In genomic region chr8:89993743-89994142, GRCm38 (mm10) we compare ENCODE assay signal across 19 mouse cellular contexts.
A peak's percentile ranks its signal among the peaks of the same experiment; 100 is the strongest.
DNase-seq lines count a peak whose midpoint lies in the region; ATAC-seq and TF ChIP-seq lines count a peak whose summit lies in the region.
"Had no signal": no experiment of that assay in that cellular context is flagged by ENCODE, and none has a peak within 500 bp of the region (broad histone marks: within the 10 kb centered on the region; RNA-seq: fewer than 3 reads in every experiment).

No protein-coding gene starts in this region.

- no peak overlapping the region for H3K9ac ChIP-seq in heart, adult 2 months (ENCODE audit: low read depth, low read length)
- H3K9ac ChIP-seq in heart, embryonic 14.5 days (ENCODE audit: low read length): no peak overlapping the region
- H3K9ac ChIP-seq: embryonic facial prominence, embryonic 15.5 days; forebrain, postnatal 0 days; limb, embryonic 12.5 days; liver, embryonic 12.5 days had no signal

- TF ChIP-seq EP300 in heart, adult 2 months (IDR thresholded peaks at IDR 0.05; ENCODE audit: insufficient read depth, low read depth, low read length): 0 out of 2 replicates have a peak, but pooled peaks have one; percentile 41

- peak; percentile 16 to 27 for DNase-seq in cerebellum, postnatal 10 days
- no peak for DNase-seq in cerebellum, adult 11-12 months
- peak; percentile 70 to 82 for DNase-seq in heart, adult 2 months
- peak; percentile 61 to 62 for DNase-seq in heart, postnatal 36 days
- DNase-seq in adrenal gland, adult 2 months: no peak
- DNase-seq in testis, postnatal 14 days (ENCODE audit: low spot score): no peak
- DNase-seq: forebrain, postnatal 0 days; kidney, postnatal 36 days; lung, adult 2 months; lung, postnatal 36 days; thymus, postnatal 25 days had no signal

- H3K4me1 ChIP-seq in heart, adult 2 months (ENCODE audit: control insufficient read depth, insufficient read depth, low read length): peaks cover 1% of the 10 kb centered on the region; the same call in 1 of the 2 replicates
- peaks cover 8 to 18% of the 10 kb centered on the region in 2 experiments for H3K4me1 ChIP-seq in heart, embryonic 14.5 days (ENCODE audit: control insufficient read depth in 2 of 2, insufficient read depth in 2 of 2, low read length in 2 of 2)
- H3K4me1 ChIP-seq: embryonic facial prominence, embryonic 15.5 days; limb, embryonic 12.5 days; liver, embryonic 12.5 days had no signal

- intact Hi-C loops in heart, adult 2 months (cut with DNase I): loop anchor here (10.0 kb wide), 1 partner anchor 601 kb away; no protein-coding TSS in a partner anchor
- intact Hi-C loops in heart, postnatal 36 days (cut with DNase I): no loop called here

- no peak for TF ChIP-seq POLR2A in heart, adult 2 months (IDR thresholded peaks at IDR 0.05; ENCODE audit: insufficient read depth, low read depth, low read length)

- H3K27me3 ChIP-seq in heart, adult 2 months (ENCODE audit: control insufficient read depth, insufficient read depth, low read length): no peaks in the 10 kb centered on the region
- no peaks in the 10 kb centered on the region for H3K27me3 ChIP-seq in heart, embryonic 14.5 days (ENCODE audit: control insufficient read depth, insufficient read depth, low read length)
- H3K27me3 ChIP-seq: embryonic facial prominence, embryonic 15.5 days; limb, embryonic 12.5 days; liver, embryonic 12.5 days had no signal

- no peak overlapping the region for H3K4me3 ChIP-seq in heart, adult 2 months
- no peak overlapping the region for H3K4me3 ChIP-seq in heart, embryonic 14.5 days (ENCODE audit: control insufficient read depth in 1 of 2, insufficient read depth in 1 of 2, low read depth in 1 of 2, low read length in 2 of 2)
- H3K4me3 ChIP-seq: embryonic facial prominence, embryonic 15.5 days; limb, embryonic 12.5 days; liver, embryonic 12.5 days had no signal

- H3K4me2 ChIP-seq in heart, embryonic 14.5 days (ENCODE audit: low read length): no peak overlapping the region
- H3K4me2 ChIP-seq: embryonic facial prominence, embryonic 15.5 days; limb, embryonic 12.5 days; liver, embryonic 12.5 days had no signal

- peak; percentile 91 for ATAC-seq in heart, embryonic 14.5 days (ENCODE audit: insufficient number of reproducible peaks, insufficient read depth, low FRiP score, low read depth)
- ATAC-seq in frontal cortex, adult (ENCODE audit: low TSS enrichment): no peak
- ATAC-seq: forebrain, postnatal 0 days; hindbrain, embryonic 16.5 days; intestine, embryonic 16.5 days; liver, embryonic 12.5 days had no signal

- H3K9me3 ChIP-seq in heart, embryonic 14.5 days (ENCODE audit: control insufficient read depth, low read length): no peaks in the 10 kb centered on the region
- H3K9me3 ChIP-seq: embryonic facial prominence, embryonic 15.5 days; limb, embryonic 12.5 days; liver, embryonic 12.5 days had no signal

- TF ChIP-seq CTCF in heart, adult 2 months (IDR thresholded peaks at IDR 0.05): no peak

- 54% methylated on average over 4 of the region's 4 CpGs for WGBS in heart, adult 2 months
- WGBS in heart, embryonic 14.5 days: 18% methylated on average over 4 of the region's 4 CpGs

- H3K36me3 ChIP-seq in heart, adult 2 months (ENCODE audit: control insufficient read depth, insufficient read depth, low read length): peaks cover 2% of the 10 kb centered on the region
- H3K36me3 ChIP-seq in heart, embryonic 14.5 days (ENCODE audit: control insufficient read depth, insufficient read depth, low read length): no peaks in the 10 kb centered on the region
- H3K36me3 ChIP-seq: embryonic facial prominence, embryonic 15.5 days; G1E; limb, embryonic 12.5 days; liver, embryonic 12.5 days had no signal

- no peaks in the 10 kb centered on the region for H3K79me2 ChIP-seq in heart, adult 2 months (replicated peaks; ENCODE audit: control insufficient read depth, insufficient read depth, low read length)

- peak overlapping the region; percentile 62 for H3K27ac ChIP-seq in heart, adult 2 months
- peak overlapping the region; percentile 94 to 97 for H3K27ac ChIP-seq in heart, embryonic 14.5 days (replicated peaks in 1 of 2; ENCODE audit: control insufficient read depth in 1 of 2, insufficient read depth in 1 of 2, low read depth in 2 of 2, low read length in 2 of 2)
- H3K27ac ChIP-seq: embryonic facial prominence, embryonic 15.5 days; limb, embryonic 12.5 days; liver, embryonic 12.5 days had no signal

Comparison
In these comparisons a context has a peak if more than half of its experiments do, and no peak if none do; other contexts are left out.
1. DNase-seq: peak in cerebellum, postnatal 10 days (2 of 2), heart, adult 2 months (2 of 2) and heart, postnatal 36 days (2 of 2); none in cerebellum, adult 11-12 months (single experiment), adrenal gland, adult 2 months (single experiment) and testis, postnatal 14 days (single experiment).